Mouse (Mus musculus) embryonic facial prominence, embryonic 12.5 days (tissue): ENCODE results near the gene Phf12. TPM values are rescaled to one million over a fixed set of nuclear protein-coding genes. Genes with fewer than 3 reads are reported as not detected.
A peak's percentile ranks its signal among the peaks of the same experiment; 100 is the strongest.

ENCODE experiments used
- ATAC-seq: fragments of 200-750 bp; cut with Nextera tagmentation; 2 replicates; pipeline ENCODE4 v1.8.0; 2017; ENCODE audit not compliant: insufficient number of reproducible peaks, insufficient read depth, low FRiP score, low TSS enrichment
- H3K27ac ChIP-seq: fragments of 300-500 bp; sonication (generic); 2 replicates; pipeline ENCODE4 v1.5.1; 2016; ENCODE audit warnings: mild to moderate bottlenecking
- H3K27me3 ChIP-seq: fragments of 300-500 bp; sonication (generic); 2 replicates; pipeline ENCODE4 v1.6.1; 2016; ENCODE audit warnings: mild to moderate bottlenecking, moderate library complexity
- H3K36me3 ChIP-seq: fragments of 300-500 bp; sonication (generic); 2 replicates; pipeline ENCODE4 v1.6.1; 2016; ENCODE audit warnings: mild to moderate bottlenecking
- H3K4me1 ChIP-seq: fragments of 300-500 bp; sonication (generic); 2 replicates; pipeline ENCODE4 v1.6.1; 2016
- H3K4me2 ChIP-seq: fragments of 300-500 bp; sonication (generic); replicated peaks from 2 replicates; pipeline ENCODE4 v1.6.1; 2016; ENCODE audit warnings: mild to moderate bottlenecking, moderate library complexity
- H3K4me3 ChIP-seq: fragments of 300-500 bp; sonication (generic); 2 replicates; pipeline ENCODE4 v1.5.1; 2016; ENCODE audit warnings: mild to moderate bottlenecking
- H3K9ac ChIP-seq: fragments of 300-500 bp; sonication (generic); 2 replicates; pipeline ENCODE4 v1.6.1; 2016; ENCODE audit warnings: mild to moderate bottlenecking, moderate library complexity
- H3K9me3 ChIP-seq: fragments of 300-500 bp; sonication (generic); 2 replicates; pipeline ENCODE4 v1.6.1; 2016; ENCODE audit warnings: mild to moderate bottlenecking, moderate library complexity
- WGBS: fragments of 180-500 bp; shearing (Covaris S2); methylation state at CpG from one replicate; pipeline ENCODE4 v1.1.7; 2016; 5-methylcytosine and 5-hydroxymethylcytosine counted together
- polyA plus RNA-seq: library from polyadenylated mRNA; unstranded; fragments of >200 nt; fragmentation: Nextera tagmentation; extraction: Ambion mirVana; gene quantifications from 2 replicates; pipeline ENCODE4 v1.2.1, GENCODE M21; 2016

The Phf12 gene
- 27.5 and 27.7 TPM in 2 replicates for polyA plus RNA-seq

- Histone ChIP-seq H3K9ac (peak within 1 kb of the TSS; percentile 99), H3K4me3 (peak within 1 kb of the TSS; percentile 100), H3K4me1 (0 out of 2 replicates have a peak, but pooled peaks cover 8% of the 10 kb centered on the region), H3K9me3 (no peaks in the 10 kb centered on the region), H3K27ac (peak within 1 kb of the TSS; percentile 97), H3K27me3 (no peaks in the 10 kb centered on the region), H3K36me3 (peaks cover 9% of the 10 kb centered on the region; the same call in 1 of the 2 replicates), H3K4me2 (peak within 1 kb of the TSS; percentile 70)
- WGBS = under 1% methylated on average over 61 of the region's 62 CpGs
- peak; percentile 86 for ATAC-seq
Observed at GRCm38 (mm10) chr11:77982441-77982905, at the start of gene Phf12. TSS of gene Phf12 (plus strand) at chr11:77982754.

- H3K4me3 ChIP-seq = no peak overlapping the region
- no peaks in the 10 kb centered on the region for H3K9me3 ChIP-seq
- no peak overlapping the region for H3K27ac ChIP-seq
- peaks cover 79% of the 10 kb centered on the region for H3K27me3 ChIP-seq
- no peak for ATAC-seq
- no peak overlapping the region for H3K9ac ChIP-seq
- H3K4me2 ChIP-seq = no peak overlapping the region
- peaks cover 16% of the 10 kb centered on the region for H3K4me1 ChIP-seq
- H3K36me3 ChIP-seq = no peaks in the 10 kb centered on the region
- WGBS = 4% methylated on average over 4 of the region's 4 CpGs
Observed at GRCm38 (mm10) chr11:77934111-77934521, 48.4 kb upstream of the Phf12 start.

GRCm38 (mm10) chr11:77934568-77935311, 47.8 kb upstream of the Phf12 start:
- Histone ChIP-seq H3K4me3 (no peak overlapping the region), H3K4me1 (peaks cover 16% of the 10 kb centered on the region), H3K27ac (no peak overlapping the region), H3K27me3 (peaks cover 83% of the 10 kb centered on the region), H3K4me2 (no peak overlapping the region), H3K36me3 (no peaks in the 10 kb centered on the region), H3K9ac (no peak overlapping the region), H3K9me3 (no peaks in the 10 kb centered on the region)
- 48% methylated on average over 5 of the region's 5 CpGs for WGBS
- no peak for ATAC-seq

- ATAC-seq = no peak
- no peak overlapping the region for H3K27ac ChIP-seq
- no peak overlapping the region for H3K4me2 ChIP-seq
- peaks cover 5% of the 10 kb centered on the region for H3K4me1 ChIP-seq
- H3K4me3 ChIP-seq = no peak overlapping the region
- H3K9ac ChIP-seq = no peak overlapping the region; the same call in 1 of the 2 replicates
- 7% methylated on average over 8 of the region's 8 CpGs for WGBS
- H3K36me3 ChIP-seq = no peaks in the 10 kb centered on the region
- H3K27me3 ChIP-seq = peaks cover 74% of the 10 kb centered on the region
- no peaks in the 10 kb centered on the region for H3K9me3 ChIP-seq
Observed at GRCm38 (mm10) chr11:77936846-77937245, 45.7 kb upstream of the Phf12 start.

GRCm38 (mm10) chr11:77937649-77938410, 44.7 kb upstream of the Phf12 start:
- H3K9ac ChIP-seq = no peak overlapping the region
- H3K36me3 ChIP-seq = no peaks in the 10 kb centered on the region
- H3K4me2 ChIP-seq = no peak overlapping the region
- H3K4me3 ChIP-seq = no peak overlapping the region
- no peaks in the 10 kb centered on the region for H3K9me3 ChIP-seq
- 0 out of 2 replicates have a peak, but pooled peaks cover 5% of the 10 kb centered on the region for H3K4me1 ChIP-seq
- no peak for ATAC-seq
- 12% methylated on average over 4 of the region's 4 CpGs for WGBS
- peaks cover 64% of the 10 kb centered on the region for H3K27me3 ChIP-seq
- no peak overlapping the region for H3K27ac ChIP-seq

- H3K36me3 ChIP-seq = no peaks in the 10 kb centered on the region
- no peak overlapping the region for H3K4me3 ChIP-seq
- H3K9me3 ChIP-seq = no peaks in the 10 kb centered on the region
- 0 out of 2 replicates have a peak, but pooled peaks cover 5% of the 10 kb centered on the region for H3K4me1 ChIP-seq
- H3K4me2 ChIP-seq = no peak overlapping the region
- 0 out of 2 replicates have a peak, but pooled peaks have one; percentile 60 for ATAC-seq
- H3K27me3 ChIP-seq = peaks cover 30% of the 10 kb centered on the region
- WGBS = 25% methylated on average over 5 of the region's 5 CpGs
- H3K9ac ChIP-seq = no peak overlapping the region
- no peak overlapping the region for H3K27ac ChIP-seq
Observed at GRCm38 (mm10) chr11:77942230-77942629, 40.3 kb upstream of the Phf12 start.

GRCm38 (mm10) chr11:77947860-77948259, 34.7 kb upstream of the Phf12 start:
- H3K9ac ChIP-seq = no peak overlapping the region
- H3K27ac ChIP-seq = no peak overlapping the region
- H3K4me2 ChIP-seq = no peak overlapping the region
- peaks cover 7% of the 10 kb centered on the region; the same call in 1 of the 2 replicates for H3K4me1 ChIP-seq
- no peaks in the 10 kb centered on the region for H3K9me3 ChIP-seq
- 5% methylated on average over 9 of the region's 9 CpGs for WGBS
- H3K27me3 ChIP-seq = peaks cover 37% of the 10 kb centered on the region
- no peak overlapping the region for H3K4me3 ChIP-seq
- 0 out of 2 replicates have a peak, but pooled peaks have one; percentile 28 for ATAC-seq
- H3K36me3 ChIP-seq = no peaks in the 10 kb centered on the region

- 38% methylated on average over 12 of the region's 12 CpGs for WGBS
Observed at GRCm38 (mm10) chr11:77950125-77950685, 32.3 kb upstream of the Phf12 start.

GRCm38 (mm10) chr11:77950797-77951228, 31.7 kb upstream of the Phf12 start:
- Histone ChIP-seq H3K4me1 (peaks cover 7% of the 10 kb centered on the region; the same call in 1 of the 2 replicates), H3K9ac (no peak overlapping the region), H3K4me2 (no peak overlapping the region), H3K27me3 (peaks cover 45% of the 10 kb centered on the region), H3K4me3 (no peak overlapping the region), H3K27ac (no peak overlapping the region), H3K36me3 (no peaks in the 10 kb centered on the region), H3K9me3 (no peaks in the 10 kb centered on the region)
- WGBS = 73% methylated on average over 5 of the region's 5 CpGs
- no peak for ATAC-seq

More at GRCm38 (mm10) chr11:77950125-77950685, 32.3 kb upstream of the Phf12 start:
- no peaks in the 10 kb centered on the region for H3K36me3 ChIP-seq
- H3K4me3 ChIP-seq = no peak overlapping the region
- H3K4me2 ChIP-seq = no peak overlapping the region
- H3K27me3 ChIP-seq = peaks cover 41% of the 10 kb centered on the region
- no peak overlapping the region for H3K27ac ChIP-seq
- H3K9ac ChIP-seq = no peak overlapping the region
- no peak for ATAC-seq
- H3K9me3 ChIP-seq = no peaks in the 10 kb centered on the region
- peaks cover 7% of the 10 kb centered on the region; the same call in 1 of the 2 replicates for H3K4me1 ChIP-seq

GRCm38 (mm10) chr11:77953671-77954070, 28.9 kb upstream of the Phf12 start:
- no peaks in the 10 kb centered on the region for H3K9me3 ChIP-seq
- no peak overlapping the region for H3K4me2 ChIP-seq
- H3K9ac ChIP-seq = no peak overlapping the region
- no peak overlapping the region for H3K27ac ChIP-seq
- no peaks in the 10 kb centered on the region for H3K36me3 ChIP-seq
- no peak overlapping the region for H3K4me3 ChIP-seq
- no peak for ATAC-seq
- 48% methylated on average over 9 of the region's 9 CpGs for WGBS
- no peaks in the 10 kb centered on the region for H3K4me1 ChIP-seq
- H3K27me3 ChIP-seq = peaks cover 30% of the 10 kb centered on the region

- Histone ChIP-seq H3K4me2 (no peak overlapping the region), H3K27ac (no peak overlapping the region), H3K4me3 (no peak overlapping the region), H3K27me3 (peaks cover 27% of the 10 kb centered on the region; the same call in 1 of the 2 replicates), H3K9ac (no peak overlapping the region), H3K36me3 (no peaks in the 10 kb centered on the region), H3K9me3 (no peaks in the 10 kb centered on the region), H3K4me1 (no peaks in the 10 kb centered on the region)
- WGBS = 60% methylated on average over 3 of the region's 3 CpGs
- ATAC-seq = no peak
Observed at GRCm38 (mm10) chr11:77956428-77956827, 26.1 kb upstream of the Phf12 start.
